Mouse (Mus musculus) MEL (cell line): ENCODE measurements around the gene Plekhj1. TPM values are rescaled to one million over a fixed set of nuclear protein-coding genes. Genes with fewer than 3 reads are reported as not detected.
"Not testable (repeated sequence)": the region's sequence is repeated elsewhere in the genome, so short reads cannot be mapped to it uniquely, and the experiment has no call there.

Experiments
- DNase-seq: peaks from one replicate; pipeline ENCODE4 v3.0.0; 2011; ENCODE audit warnings: low read depth, low spot score
- H3K27ac ChIP-seq: 2 replicates; pipeline ENCODE4 v1.5.1; 2012; ENCODE audit warnings: low read depth, mild to moderate bottlenecking, control low read depth, low read length, moderate library complexity; ENCODE audit not compliant: control insufficient read depth
- H3K27me3 ChIP-seq, 2 experiments: fragments of 150-350 bp in 1 of 2; sonication (generic) in 1 of 2; 2 replicates each; pipeline ENCODE4 v1.6.1; 2012; ENCODE audit warnings: low read length in 2 of 2, mild to moderate bottlenecking in 2 of 2, improper control_type of control experiment in 1 of 2, moderate library complexity in 1 of 2; ENCODE audit not compliant: insufficient read depth in 2 of 2, control insufficient read depth in 1 of 2
- H3K36me3 ChIP-seq, 2 experiments: 2 replicates each; pipeline ENCODE4 v1.6.1; 2012 to 2014; ENCODE audit warnings: low read length in 2 of 2, improper control_type of control experiment in 1 of 2, inconsistent platforms in 1 of 2, mild to moderate bottlenecking in 1 of 2; ENCODE audit not compliant: insufficient read depth in 2 of 2, control insufficient read depth in 1 of 2
- H3K4me1 ChIP-seq, 2 experiments: fragments of 150-350 bp in 1 of 2; sonication (generic) in 1 of 2; 2 replicates each; pipeline ENCODE4 v1.6.1; 2012; ENCODE audit warnings: low read length in 2 of 2, improper control_type of control experiment in 1 of 2, mild to moderate bottlenecking in 1 of 2; ENCODE audit not compliant: insufficient read depth in 2 of 2, control insufficient read depth in 1 of 2
- H3K4me3 ChIP-seq, 2 experiments: fragments of 150-350 bp in 1 of 2; sonication (generic) in 1 of 2; 2 replicates each; pipeline ENCODE4 v1.5.1; 2012; ENCODE audit warnings: low read depth in 2 of 2, low read length in 2 of 2, mild to moderate bottlenecking in 2 of 2, moderate library complexity in 2 of 2, control low read depth in 1 of 2, improper control_type of control experiment in 1 of 2; ENCODE audit not compliant: control insufficient read depth in 1 of 2, insufficient read depth in 1 of 2
- H3K79me2 ChIP-seq: 2 replicates; pipeline ENCODE4 v1.6.1; 2012; ENCODE audit warnings: mild to moderate bottlenecking, low read length, moderate library complexity; ENCODE audit not compliant: control insufficient read depth, poor library complexity, insufficient read depth
- H3K9ac ChIP-seq: 2 replicates; pipeline ENCODE4 v1.6.1; 2012; ENCODE audit warnings: low read depth, mild to moderate bottlenecking, control low read depth, low read length, moderate library complexity; ENCODE audit not compliant: control insufficient read depth, poor library complexity, severe bottlenecking
- H3K9me3 ChIP-seq: fragments of 150-350 bp; sonication (generic); replicated peaks from 2 replicates; pipeline ENCODE4 v1.6.1; 2012; ENCODE audit warnings: mild to moderate bottlenecking, low read length, improper control_type of control experiment, moderate library complexity; ENCODE audit not compliant: insufficient read depth
- CHD1 ChIP-seq: IDR thresholded peaks from 2 replicates; pipeline ENCODE4 v1.6.1; 2012; ENCODE audit warnings: low read depth, mild to moderate bottlenecking, inconsistent platforms, low read length, improper control_type of control experiment
- EP300 ChIP-seq, 2 experiments: IDR thresholded peaks; 2 replicates each; pipeline ENCODE4 v1.6.1; 2011; ENCODE audit warnings: improper control_type of control experiment in 2 of 2, low read length in 2 of 2, low read depth in 1 of 2, mild to moderate bottlenecking in 1 of 2
- GABPA ChIP-seq: IDR thresholded peaks from 2 replicates; pipeline ENCODE4 v1.6.1; 2012; ENCODE audit warnings: low read depth, mild to moderate bottlenecking, inconsistent platforms, low read length, improper control_type of control experiment, moderate library complexity
- GATA1 ChIP-seq: IDR thresholded peaks from 2 replicates; pipeline ENCODE4 v1.6.1; 2011; ENCODE audit warnings: low read depth, low read length, improper control_type of control experiment
- JUND ChIP-seq: IDR thresholded peaks from 2 replicates; pipeline ENCODE4 v1.6.1; 2011; ENCODE audit warnings: low read depth, mild to moderate bottlenecking, improper control_type of control experiment, low read length
- MAZ ChIP-seq: IDR thresholded peaks from 2 replicates; pipeline ENCODE4 v1.6.1; 2012; ENCODE audit warnings: low read depth, mild to moderate bottlenecking, inconsistent platforms, low read length, improper control_type of control experiment
- MEF2A ChIP-seq: IDR thresholded peaks from 2 replicates; pipeline ENCODE4 v1.6.1; 2014; ENCODE audit warnings: low read depth, mild to moderate bottlenecking, inconsistent platforms, low read length, improper control_type of control experiment; ENCODE audit not compliant: poor library complexity, insufficient replicate concordance, severe bottlenecking; ENCODE audit errors: extremely low read depth
- NRF1 ChIP-seq: IDR thresholded peaks from 2 replicates; pipeline ENCODE4 v1.6.1; 2014; ENCODE audit warnings: low read depth, mild to moderate bottlenecking, inconsistent platforms, low read length, improper control_type of control experiment, moderate library complexity; ENCODE audit not compliant: poor library complexity, insufficient read depth, severe bottlenecking
- POLR2A ChIP-seq, 2 experiments: IDR thresholded peaks; 2 replicates each; pipeline ENCODE4 v1.6.1; 2011 to 2012; ENCODE audit warnings: low read length in 2 of 2, mild to moderate bottlenecking in 2 of 2, control low read depth in 1 of 2, improper control_type of control experiment in 1 of 2, low read depth in 1 of 2, moderate library complexity in 1 of 2; ENCODE audit not compliant: control insufficient read depth in 1 of 2, insufficient read depth in 1 of 2, poor library complexity in 1 of 2
- POLR2AphosphoS2 ChIP-seq: IDR thresholded peaks from 2 replicates; pipeline ENCODE4 v1.6.1; 2011; ENCODE audit warnings: low read length, improper control_type of control experiment
- SIN3A ChIP-seq: IDR thresholded peaks from 2 replicates; pipeline ENCODE4 v1.6.1; 2012; ENCODE audit warnings: low read length, improper control_type of control experiment, inconsistent platforms
- TAL1 ChIP-seq: IDR thresholded peaks from 2 replicates; pipeline ENCODE4 v1.6.1; 2012; ENCODE audit warnings: mild to moderate bottlenecking, inconsistent platforms, low read length, moderate library complexity, mixed read lengths
- TCF12 ChIP-seq: IDR thresholded peaks from 2 replicates; pipeline ENCODE4 v1.6.1; 2014; ENCODE audit warnings: low read depth, mild to moderate bottlenecking, inconsistent platforms, low read length, improper control_type of control experiment, moderate library complexity
- UBTF ChIP-seq: IDR thresholded peaks from 2 replicates; pipeline ENCODE4 v1.6.1; 2012; ENCODE audit warnings: low read depth, mild to moderate bottlenecking, inconsistent platforms, low read length, improper control_type of control experiment, moderate library complexity, borderline replicate concordance; ENCODE audit not compliant: insufficient read depth
- USF1 ChIP-seq: IDR thresholded peaks from 2 replicates; pipeline ENCODE4 v1.6.1; 2014; ENCODE audit warnings: low read depth, mild to moderate bottlenecking, inconsistent platforms, low read length, improper control_type of control experiment, moderate library complexity
- ZC3H11A ChIP-seq: IDR thresholded peaks from 2 replicates; pipeline ENCODE4 v1.6.1; 2012; ENCODE audit warnings: low read depth, mild to moderate bottlenecking, inconsistent platforms, low read length, improper control_type of control experiment
- polyA plus RNA-seq, 2 experiments: library from polyadenylated mRNA; stranded (reverse) in 1 of 2; unstranded in 1 of 2; fragments of >175 nt in 1 of 2; fragments of >200 nt in 1 of 2; gene quantifications; 2 replicates each; pipeline versions ENCODE4 v1.2.1 to v1.2.4; 2012; ENCODE audit warnings: low replicate concordance in 2 of 2, low read depth in 1 of 2; ENCODE audit not compliant: insufficient read length in 2 of 2, insufficient read depth in 1 of 2, missing spikeins in 1 of 2
- total RNA-seq: library from RNA; depleted of rRNA; stranded (reverse); fragments of 300-350 nt; gene quantifications from 2 replicates; pipeline ENCODE4 v1.2.3, GENCODE M21; 2012

Gene Plekhj1
- total and polyA plus RNA-seq, 3 experiments: 86.9 to 217 TPM; not detected in 1

- no peak for TF ChIP-seq MEF2A
- TF ChIP-seq NRF1: no peak
- no peak; the same call in 1 of the 2 replicates for TF ChIP-seq SIN3A
- peak in 1 of 2 experiments; percentile 46; a peak in 1 of 4 replicates for TF ChIP-seq POLR2A (IDR thresholded peaks at IDR 0.05; ENCODE audit: control insufficient read depth in 1 of 2, insufficient read depth in 1 of 2, low read depth in 1 of 2, low read length in 2 of 2, poor library complexity in 1 of 2)
Measured at GRCm38 (mm10) chr10:80829359-80830278, 31.2 kb upstream of the Plekhj1 start (continued).

GRCm38 (mm10) chr10:80828587-80828986 lies 30.2 kb upstream of the Plekhj1 start:
- H3K9me3 ChIP-seq, H3K27me3 ChIP-seq, H3K9ac ChIP-seq, DNase-seq, H3K27ac ChIP-seq, H3K4me3 ChIP-seq: not testable (repeated sequence)
- H3K79me2 ChIP-seq: peaks cover 23% of the 10 kb centered on the region
- peaks cover 4 to 24% of the 10 kb centered on the region in 2 experiments for H3K4me1 ChIP-seq
- H3K36me3 ChIP-seq: peaks cover 0 to 17% of the 10 kb centered on the region in 2 experiments; a peak in 2 of 4 replicates

DNA sequence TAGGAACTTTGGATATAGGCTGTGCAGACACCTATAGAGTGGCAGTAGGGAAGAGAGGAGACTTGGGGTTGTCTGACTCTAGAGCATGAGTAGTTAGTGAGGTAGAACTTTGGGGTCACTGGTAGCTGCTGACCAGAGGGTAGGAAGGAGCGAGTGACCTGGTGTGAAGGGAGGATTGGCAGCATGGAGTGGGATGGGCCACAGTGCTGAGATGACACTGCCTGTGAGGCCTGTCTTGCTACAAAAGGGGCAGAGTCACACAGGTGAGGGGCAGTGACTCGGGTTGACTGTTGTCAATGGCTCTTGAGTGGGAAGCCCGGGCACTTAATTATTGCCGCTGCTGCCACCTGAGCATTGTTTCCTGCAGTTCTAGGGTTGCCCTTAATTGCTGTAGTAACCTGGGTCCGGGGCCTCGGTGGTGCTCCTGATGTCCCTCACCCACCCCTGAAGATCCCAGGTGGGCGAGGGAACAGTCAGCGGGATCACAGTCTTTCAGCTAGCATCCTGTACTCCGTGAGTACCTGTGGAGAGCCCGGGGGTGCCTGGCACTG lies 29.5 kb upstream of the Plekhj1 start:
- Histone ChIP-seq H3K27me3 (no peaks in the 10 kb centered on the region), H3K27ac (no peak overlapping the region), H3K4me3 (peak overlapping the region; percentile 97 to 98), H3K4me1 (peaks cover 4 to 24% of the 10 kb centered on the region in 2 experiments), H3K79me2 (peaks cover 23% of the 10 kb centered on the region), H3K9me3 (no peaks in the 10 kb centered on the region), H3K36me3 (peaks cover 0 to 19% of the 10 kb centered on the region in 2 experiments; a peak in 2 of 4 replicates), H3K9ac (peak overlapping the region; percentile 95)
- TF ChIP-seq TCF12 (no peak), MAZ (no peak), GATA1 (no peak), EP300 (IDR thresholded peaks at IDR 0.05; ENCODE audit: low read depth in 1 of 2, low read length in 2 of 2) (no peak), ZC3H11A (no peak), POLR2AphosphoS2 (no peak), POLR2A (IDR thresholded peaks at IDR 0.05; ENCODE audit: control insufficient read depth in 1 of 2, insufficient read depth in 1 of 2, low read depth in 1 of 2, low read length in 2 of 2, poor library complexity in 1 of 2) (no peak), UBTF (no peak), JUND (no peak), TAL1 (no peak), CHD1 (no peak), USF1 (no peak), GABPA (no peak)
- DNase-seq: no peak
